Mouse (Mus musculus): Measurements from ENCODE around the gene Tm7sf2.

Tm7sf2 gene

GRCm38 (mm10) chr19:6067724-6068415 is at the start of gene Tm7sf2:
Gene Tm7sf2 (minus strand): TSS chr19:6068373.
- peak; percentile 89 for DNase-seq

DNA sequence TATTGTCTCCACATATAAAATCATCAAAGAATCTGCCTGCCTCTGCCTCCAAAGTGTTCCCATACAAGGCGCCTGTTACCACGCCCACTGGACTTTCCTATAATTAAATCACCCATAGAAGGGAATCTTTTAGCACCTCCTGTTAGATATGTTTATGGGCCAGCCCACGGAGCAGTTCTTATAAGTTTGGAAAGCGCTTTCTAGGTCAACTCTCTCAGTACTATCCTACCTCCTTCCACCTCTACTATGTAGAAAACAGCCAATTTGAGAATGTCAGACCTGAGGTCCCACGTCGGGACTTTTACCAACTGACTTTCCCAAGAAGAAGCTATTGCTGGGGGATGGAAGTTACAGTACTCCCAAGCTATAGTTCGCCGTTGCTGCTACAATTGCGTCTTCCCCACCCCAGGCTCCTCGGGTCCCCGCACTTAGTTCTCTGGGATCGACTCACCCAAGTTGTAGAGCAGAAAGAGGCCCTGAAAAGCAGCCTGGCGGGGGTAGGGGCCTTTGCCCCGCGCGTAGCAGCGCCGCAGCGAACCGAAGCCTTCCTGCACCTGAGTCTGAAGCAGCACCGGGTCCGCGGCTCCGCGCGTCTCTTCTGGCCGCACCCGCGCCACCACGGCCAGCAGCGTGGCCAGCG is 49.3 kb upstream of the Tm7sf2 start:
- peak; percentile 66 for DNase-seq

DNA sequence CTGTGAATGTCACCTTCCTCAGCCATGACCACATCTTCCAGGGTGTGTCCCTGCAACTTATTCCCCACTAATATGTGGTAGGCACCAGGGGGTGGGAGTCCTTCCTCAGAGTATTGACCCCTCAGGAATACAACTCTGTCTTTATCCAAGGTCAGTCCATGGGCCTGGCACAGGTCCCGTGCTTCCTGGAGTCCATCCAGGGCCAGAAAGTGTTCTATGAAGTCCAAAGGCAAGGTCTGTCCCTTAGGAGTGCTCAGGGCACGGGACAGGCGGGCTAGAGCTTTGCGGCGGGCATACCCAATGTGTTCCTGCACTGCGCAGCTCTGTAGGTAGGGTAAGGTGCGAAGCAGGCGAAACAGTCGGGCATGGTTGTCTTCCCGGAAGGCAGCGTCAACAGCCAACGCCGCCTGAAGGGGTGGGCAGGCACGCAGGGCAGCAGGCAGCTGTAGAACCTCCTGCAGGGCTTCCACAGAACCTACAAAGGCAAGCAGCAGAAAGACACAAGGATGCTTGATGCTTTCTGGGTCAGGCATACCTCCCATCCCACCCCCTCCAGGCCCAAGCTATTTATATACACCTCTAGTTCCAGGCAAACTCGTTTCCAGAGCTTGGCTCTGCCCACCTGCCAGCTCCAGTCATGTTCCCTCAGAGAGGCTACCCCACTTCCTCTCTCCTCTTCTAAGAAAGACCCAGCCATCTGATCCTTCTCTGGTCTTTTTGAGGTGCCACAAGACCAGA is 48.1 kb upstream of the Tm7sf2 start:
- no peak for DNase-seq

GRCm38 (mm10) chr19:6113116-6113515 is 44.9 kb upstream of the Tm7sf2 start:
- DNase-seq = no peak

DNA sequence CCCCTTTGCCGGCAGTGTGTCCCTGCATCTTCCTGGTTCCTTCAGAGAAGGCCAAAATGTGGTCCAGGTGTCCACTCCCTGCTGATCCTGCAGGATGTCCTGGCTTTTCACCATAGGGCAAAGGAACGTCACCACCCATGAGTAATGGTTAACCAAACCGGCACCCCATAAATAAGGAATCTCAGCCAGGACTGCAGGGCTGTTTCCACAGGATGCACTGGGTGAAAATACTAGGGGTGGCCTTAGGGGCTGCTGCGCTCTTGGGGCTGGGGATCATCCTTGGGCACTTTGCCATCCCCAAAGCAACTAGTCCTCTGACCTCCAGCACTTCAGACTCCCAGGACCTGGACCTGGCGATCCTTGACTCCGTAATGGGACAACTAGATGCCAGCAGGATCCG is 37.4 kb upstream of the Tm7sf2 start, which contains the start of gene Naaladl1:
Gene Naaladl1, plus strand, starts transcription at position 197 of the 400 bp plus-strand sequence.
- no peak for DNase-seq

DNA sequence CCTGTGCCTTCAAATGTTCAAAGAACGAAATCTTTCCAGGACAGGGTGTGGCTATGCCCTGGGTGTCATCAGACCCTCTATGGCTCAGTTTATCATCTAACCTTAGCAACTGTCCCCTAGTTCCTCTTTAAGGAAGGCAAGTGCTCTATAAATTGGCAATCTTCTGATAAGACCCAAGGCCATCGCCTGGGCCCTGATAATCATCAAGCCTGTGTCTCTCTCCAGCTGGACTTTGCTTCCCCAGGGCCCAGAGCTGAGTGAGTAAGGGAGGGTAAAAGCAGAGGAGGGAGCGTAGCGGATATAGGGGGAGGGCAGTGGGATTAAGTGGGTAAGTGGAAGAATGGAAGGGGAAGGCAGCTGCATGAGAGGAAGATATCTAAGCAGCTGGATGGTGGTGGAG is 36.3 kb upstream of the Tm7sf2 start:
- DNase-seq = no peak

GRCm38 (mm10) chr19:6102169-6102853 is 34.1 kb upstream of the Tm7sf2 start:
- DNase-seq = no peak

DNA sequence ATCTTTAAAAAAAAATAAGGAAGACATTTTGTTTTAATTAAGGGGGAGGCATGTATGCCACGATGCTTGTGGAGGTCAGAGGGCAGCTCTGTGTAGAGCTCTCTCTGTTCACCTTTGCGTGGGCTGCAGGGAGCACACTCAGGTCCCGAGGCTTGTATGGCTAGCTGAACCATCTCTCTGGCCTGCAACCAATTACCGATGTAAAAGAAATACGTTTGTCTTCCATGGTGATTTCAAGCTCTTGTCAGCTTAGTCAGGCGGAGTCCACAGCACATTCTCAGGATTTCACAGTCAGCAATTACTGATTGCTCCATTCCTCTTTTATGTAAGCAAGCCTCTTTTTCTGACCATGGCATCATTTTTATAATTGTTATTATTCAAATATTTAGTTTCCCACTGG is 33.0 kb upstream of the Tm7sf2 start:
- no peak for DNase-seq

GRCm38 (mm10) chr19:6097847-6098246 is 29.7 kb upstream of the Tm7sf2 start:
- DNase-seq = no peak

- DNase-seq = no peak
Measured at GRCm38 (mm10) chr19:6094119-6094518, 25.9 kb upstream of the Tm7sf2 start, which contains the start of gene AC131692.1. Gene AC131692.1 (plus strand): TSS chr19:6094419.

- DNase-seq = no peak
Measured at GRCm38 (mm10) chr19:6088841-6089240, 20.7 kb upstream of the Tm7sf2 start.

DNA sequence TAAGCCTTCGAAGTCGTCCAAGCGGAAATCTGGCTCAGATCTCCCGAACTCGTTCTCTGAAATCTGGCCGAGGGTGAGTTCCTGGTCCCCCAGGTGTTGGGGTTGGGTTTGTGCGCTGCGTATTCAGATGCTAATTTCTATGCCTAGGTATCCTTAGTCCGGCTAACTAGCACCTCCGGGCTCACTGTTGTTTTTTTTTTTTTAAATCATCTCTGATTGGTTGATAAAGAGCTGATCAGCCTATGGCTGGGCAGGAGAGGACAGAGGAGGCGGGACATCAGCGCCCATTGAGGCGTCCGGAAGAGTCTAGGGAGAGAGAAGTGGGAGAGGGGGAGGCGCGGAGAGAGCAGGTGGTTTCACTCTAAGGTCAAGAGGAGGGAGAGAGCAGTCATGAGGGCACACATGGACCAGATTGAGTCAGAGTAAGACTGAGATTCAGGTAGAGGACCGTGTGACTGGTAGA is 17.3 kb upstream of the Tm7sf2 start:
- DNase-seq = peak; percentile 73

- DNase-seq = peak; percentile 96
Measured at GRCm38 (mm10) chr19:6084478-6085248, 16.5 kb upstream of the Tm7sf2 start, which contains the start of the genes Zfpl1 and Cdca5. Gene Zfpl1 (minus strand): TSS chr19:6084956. Gene Cdca5 (plus strand): TSS chr19:6084983.

DNA sequence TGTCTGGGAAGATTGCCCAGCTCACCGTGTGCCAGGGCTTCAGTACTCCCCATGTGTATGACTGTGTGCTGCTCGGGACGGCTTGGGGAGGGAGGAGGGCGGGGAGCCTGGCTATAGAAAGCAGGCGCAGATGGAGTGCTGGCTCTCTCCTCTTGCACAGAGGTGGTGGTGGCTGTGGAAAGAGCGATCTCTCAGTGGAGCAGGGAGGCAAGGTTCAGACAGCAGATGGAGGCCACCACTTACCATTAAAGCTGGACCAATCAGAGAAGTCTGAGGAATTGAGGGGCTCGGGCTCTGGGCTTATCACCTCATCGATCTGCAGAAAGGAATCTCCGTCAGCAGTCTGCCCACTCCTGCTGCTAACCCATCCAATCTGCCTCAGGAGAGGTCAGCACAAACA is 14.0 kb upstream of the Tm7sf2 start, which contains the start of gene Gm28374:
Gene Gm28374, minus strand, starts transcription at position 101 of the 400 bp plus-strand sequence.
- DNase-seq = no peak

- no peak for DNase-seq
Measured at GRCm38 (mm10) chr19:6079983-6080480, 11.9 kb upstream of the Tm7sf2 start, which contains the start of gene Tmem262. Gene Tmem262 (plus strand): TSS chr19:6080033.

DNA sequence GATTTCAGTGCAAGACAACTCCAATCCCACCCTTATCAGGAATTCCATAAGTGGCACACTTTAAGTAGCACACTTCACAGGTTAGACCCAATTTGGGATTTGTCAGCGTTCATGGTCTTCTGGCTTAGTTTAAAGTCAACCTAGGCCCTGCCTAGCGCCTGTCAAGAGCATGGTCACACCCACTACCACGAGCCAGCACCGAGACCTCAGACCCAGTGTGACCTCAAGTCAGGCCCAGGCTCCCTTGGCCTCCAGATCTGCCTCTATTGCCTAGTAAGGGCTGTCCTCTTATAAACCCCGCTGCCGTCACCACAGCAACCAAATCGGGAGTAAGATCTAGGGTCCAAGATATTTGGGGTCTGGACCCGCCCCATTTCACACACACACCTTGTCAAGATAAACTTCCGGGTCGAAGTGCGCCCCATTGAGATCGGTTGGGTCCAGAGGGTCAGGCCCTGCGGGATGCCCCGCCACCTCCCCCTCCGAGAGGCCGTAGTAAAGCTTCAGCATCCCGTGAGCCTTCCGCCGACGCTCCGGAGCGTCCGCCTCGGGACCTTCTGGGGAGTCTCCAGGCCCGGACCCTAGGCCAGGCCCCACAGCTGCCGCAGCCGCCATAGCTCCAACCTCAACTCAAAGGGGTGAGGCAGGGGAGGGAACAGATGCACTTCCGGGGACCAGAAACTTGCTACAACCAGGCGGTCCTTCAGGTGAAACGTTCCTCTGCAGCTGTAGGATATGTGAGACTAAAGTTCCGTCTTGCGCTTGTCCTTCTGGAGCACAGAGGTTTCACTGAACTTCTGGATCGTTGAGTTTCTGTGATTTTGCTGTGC is 8.6 kb upstream of the Tm7sf2 start, which contains the start of gene Vps51:
Gene Vps51, minus strand, starts transcription at position 668 of the 830 bp plus-strand sequence.
- peak; percentile 86 for DNase-seq

DNA sequence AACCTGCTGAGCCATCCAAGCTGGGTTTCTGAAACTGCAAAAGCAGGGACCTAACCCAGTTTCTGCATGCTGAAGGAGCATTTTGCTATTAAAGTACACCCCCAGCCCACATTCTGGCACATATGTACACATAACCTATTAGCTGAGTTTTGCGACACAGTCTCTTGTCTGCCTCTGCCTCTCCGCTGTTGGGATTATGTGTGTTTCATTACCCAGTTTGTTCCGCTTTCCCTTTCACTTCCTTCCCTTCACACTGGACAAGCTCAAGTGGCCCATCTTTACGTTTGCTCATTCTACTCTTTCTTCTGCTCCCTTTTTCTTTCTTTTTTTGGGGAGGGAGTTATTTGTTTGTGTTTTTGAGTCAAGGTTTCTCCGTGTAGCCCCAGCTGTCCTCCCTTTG is 5.7 kb upstream of the Tm7sf2 start:
- DNase-seq = no peak

GRCm38 (mm10) chr19:6071261-6071660 is 3.1 kb upstream of the Tm7sf2 start:
- DNase-seq = no peak

DNA sequence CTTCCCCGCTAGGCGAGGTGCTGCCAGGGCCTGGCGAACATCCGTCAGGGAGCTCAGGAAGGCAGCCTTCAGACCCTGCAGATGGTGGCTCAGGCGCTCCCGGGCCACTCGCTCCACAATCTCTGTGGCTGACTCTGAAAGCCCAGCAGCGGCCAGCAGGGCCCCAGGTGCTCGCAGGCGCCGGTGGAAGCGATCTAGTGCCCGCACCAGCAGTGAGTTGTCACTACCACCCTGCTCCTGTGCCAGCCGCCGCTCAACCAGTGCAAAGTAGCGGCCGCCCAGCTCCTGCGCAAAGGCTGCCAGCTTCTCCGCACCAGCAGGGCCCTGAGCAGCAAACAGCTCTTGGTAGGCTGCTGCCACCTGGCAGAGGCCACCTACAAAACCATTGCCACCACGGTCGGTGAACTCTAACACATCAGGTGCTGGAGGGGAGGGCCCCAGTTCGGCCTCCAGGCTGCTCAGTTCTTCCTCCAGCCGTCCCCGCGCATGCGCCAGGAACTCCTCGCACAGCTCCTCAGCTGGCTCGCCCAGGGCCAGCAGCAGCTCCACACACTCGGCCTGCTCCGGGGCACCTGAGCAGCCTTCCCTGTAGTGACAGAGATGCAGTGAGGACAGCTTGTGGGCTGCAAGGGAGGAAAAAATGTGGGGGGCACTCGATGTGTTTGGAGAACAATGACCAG is 2.5 kb upstream of the Tm7sf2 start:
- DNase-seq = peak; percentile 19

DNA sequence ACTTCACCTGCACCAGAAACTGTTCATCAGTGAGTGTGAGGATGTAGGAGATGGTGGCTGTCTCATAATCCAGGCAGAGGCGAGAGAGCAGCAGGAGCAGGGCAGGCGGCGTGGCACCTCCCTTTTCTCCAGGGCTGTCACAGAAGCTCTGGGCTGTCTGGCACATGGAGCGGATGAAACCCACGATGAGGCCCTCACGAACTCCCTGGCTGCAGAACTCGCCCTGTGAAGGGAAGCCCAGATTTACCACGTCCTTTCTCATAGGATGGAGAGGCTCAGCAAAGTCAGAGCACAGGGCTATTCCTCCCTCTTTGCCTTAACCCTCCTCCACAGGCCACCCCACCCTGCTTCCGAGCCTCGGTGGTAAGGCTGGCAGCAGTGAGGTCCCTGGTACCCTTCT is 1.7 kb upstream of the Tm7sf2 start:
- no peak for DNase-seq

All from thymus, postnatal 4 days (tissue).